Mouse (Mus musculus) cerebellum, postnatal 25 days (tissue): ENCODE results near the gene Prkar2a.

Experiments used
- DNase-seq, 2 experiments: peaks; one replicate each; pipeline ENCODE4 v3.0.0; 2021; ENCODE audit warnings: mixed read lengths in 2 of 2

Prkar2a gene

DNA sequence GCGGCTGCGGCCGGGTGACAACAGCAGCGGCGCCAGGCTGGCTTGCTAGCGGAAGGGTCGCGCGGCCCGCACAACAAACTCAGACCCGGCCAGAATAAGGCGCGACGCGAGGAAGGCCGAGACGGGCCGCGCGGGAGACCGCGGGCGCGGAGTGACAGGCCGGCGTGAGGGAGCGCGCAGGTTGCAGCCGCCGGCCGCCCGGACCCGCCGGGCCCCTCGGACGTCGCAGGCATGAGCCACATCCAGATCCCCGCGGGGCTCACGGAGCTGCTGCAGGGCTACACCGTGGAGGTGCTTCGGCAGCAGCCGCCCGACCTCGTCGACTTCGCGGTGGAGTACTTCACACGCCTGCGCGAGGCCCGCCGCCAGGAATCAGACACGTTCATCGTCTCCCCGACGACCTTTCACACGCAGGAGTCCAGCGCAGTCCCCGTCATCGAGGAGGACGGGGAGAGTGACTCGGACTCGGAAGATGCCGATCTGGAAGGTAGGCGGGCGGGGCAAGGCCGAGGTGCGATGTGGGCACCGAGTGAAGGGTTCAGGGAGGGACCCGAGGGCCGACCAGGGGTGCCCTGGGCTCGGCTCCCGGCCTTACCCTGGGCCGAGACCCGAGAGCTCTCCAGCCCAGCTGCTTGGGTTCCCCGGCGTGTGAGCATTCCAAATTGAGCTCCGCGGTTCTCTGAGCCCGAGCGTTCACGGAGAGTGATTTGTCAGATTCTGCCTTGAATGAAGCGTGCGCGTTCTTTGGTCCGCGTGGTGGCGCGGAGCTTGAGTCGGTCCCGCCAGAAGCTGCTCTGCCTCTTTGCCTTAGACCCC lies 3.3 kb downstream of the Prkar2a start:
- DNase-seq, result peak; percentile 76 to 77

DNA sequence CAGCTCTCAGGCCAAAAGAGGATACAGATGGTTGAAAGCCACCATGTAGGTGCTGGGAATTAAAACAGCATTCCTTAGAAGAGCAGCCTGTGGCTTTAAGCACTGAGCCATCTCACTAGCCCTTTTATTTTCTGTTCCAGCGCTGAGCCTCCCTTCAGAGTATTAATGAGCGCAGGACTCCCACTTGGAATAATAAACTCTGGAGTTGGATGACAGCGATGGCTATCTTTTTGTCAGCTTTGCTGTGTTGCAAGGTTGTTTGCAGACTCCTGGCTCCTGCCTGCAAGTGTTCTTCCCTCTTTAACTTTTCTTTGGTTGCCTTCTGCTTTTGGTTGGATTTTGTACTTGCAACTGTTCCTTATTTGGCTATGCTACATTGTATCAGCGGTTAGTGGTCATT lies 4.8 kb downstream of the Prkar2a start:
- no peak for DNase-seq

DNA sequence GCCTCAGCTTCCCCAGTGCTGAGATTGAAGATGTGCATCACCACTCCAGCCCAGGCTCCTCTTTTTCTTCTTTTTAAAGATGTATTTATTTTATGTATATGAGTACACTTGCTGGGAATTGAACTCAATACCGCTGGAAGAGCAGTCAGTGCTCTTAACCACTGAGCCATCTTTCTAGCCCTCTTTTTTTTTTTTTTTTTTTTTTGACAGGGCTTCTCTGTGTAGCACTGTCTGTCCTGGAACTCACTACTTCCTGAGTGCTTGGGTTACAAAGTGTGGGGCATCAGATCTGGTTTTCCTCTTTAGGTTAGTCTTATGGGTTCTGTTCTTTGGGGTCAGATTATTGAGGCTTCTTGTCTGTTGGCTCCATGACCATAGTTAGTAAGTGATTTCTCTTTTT lies 5.4 kb downstream of the Prkar2a start:
- DNase-seq, result no peak

DNA sequence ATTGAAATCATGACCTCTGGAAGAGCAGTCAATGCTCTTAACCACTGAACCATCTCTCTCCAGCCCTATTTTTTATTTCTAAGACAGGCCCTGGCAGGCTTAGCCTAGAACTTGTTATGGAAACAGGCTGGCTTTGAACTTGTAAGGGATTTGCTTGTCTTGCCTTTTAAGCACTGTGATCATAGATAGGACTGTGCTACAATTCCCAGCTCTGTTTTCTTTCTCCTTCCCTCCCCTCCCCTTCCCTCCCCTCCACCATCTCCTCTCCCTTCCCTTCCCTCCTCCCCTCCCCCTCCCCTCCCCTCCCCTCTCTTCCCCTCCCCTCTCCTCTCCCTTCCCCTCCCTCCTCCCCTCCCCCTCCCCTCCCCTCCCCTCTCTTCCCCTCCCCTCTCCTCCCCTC lies 13.4 kb downstream of the Prkar2a start:
- no peak for DNase-seq

DNA sequence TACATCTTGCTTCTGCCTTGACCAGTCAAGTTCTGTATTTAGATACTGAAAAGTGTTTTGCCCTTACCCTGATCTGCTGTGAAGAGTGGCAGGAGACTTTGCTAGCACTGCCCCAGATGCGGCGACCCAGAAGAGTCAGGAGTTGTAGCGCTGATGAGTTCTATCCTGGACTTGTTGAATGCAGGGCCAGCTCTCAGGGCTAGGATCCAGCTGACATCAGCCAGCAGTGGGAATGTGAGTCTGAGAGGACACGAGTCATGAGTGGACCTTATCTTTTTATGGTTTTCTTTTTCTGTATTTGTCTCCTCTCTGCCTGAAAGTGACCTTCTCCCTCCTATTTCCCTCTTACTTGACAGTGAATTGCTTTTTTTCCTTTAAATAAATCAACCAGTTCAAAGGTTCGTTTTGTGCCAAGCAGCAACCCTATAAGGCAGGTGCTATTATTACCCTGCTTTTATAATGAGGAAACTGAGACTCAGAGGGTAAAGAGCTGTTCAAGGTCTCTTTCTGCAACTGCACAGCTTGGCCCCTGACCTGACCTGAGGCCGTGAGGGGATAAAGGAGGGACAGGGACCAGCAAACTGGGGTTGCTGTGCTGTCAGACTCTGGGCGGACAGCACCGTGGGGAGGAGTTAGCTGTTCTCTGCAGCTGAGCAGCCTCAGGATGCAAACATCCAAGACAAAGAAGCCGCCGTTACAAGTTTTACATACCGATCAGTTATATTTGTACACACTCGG lies 14.4 kb downstream of the Prkar2a start:
- no peak for DNase-seq

DNA sequence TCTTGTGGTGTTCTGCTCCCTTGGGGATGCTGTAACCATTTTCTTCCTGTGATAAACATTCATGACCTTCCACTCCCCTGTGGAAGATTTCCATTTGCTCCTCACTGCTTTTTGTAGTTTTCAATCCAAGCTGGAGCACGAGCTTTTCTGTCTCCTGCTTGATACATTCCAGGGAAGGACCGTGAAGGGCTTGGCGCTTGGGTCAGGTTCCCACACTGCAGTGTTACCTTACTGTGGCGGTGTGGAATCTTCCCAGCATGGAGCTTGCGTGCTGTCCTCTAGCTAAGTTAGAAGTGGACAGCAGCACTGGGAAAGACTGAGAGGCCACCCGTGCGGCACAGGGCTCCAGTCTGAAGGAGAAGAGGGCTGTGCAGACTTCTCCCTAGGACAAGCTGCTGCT lies 15.5 kb downstream of the Prkar2a start:
- DNase-seq, result no peak

DNA sequence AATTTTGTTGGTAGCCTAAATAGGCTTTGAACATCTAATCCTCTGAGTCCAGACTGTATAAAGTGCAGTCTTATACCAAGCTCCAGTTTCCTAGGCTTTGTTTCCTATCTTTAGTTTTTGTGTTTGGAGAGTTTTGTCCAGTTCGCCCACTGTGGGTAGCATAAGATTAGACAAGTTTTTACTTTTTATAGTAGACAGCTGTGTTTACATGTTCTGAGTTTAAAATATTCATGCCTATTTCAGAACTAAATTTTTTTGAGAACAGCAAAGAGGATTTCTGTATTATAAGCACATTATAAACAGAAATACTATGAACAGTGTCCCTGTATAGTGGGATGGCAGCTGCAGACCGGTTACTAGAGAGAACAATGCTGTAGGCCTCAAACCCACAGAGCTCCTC lies 18.1 kb downstream of the Prkar2a start:
- no peak for DNase-seq

DNA sequence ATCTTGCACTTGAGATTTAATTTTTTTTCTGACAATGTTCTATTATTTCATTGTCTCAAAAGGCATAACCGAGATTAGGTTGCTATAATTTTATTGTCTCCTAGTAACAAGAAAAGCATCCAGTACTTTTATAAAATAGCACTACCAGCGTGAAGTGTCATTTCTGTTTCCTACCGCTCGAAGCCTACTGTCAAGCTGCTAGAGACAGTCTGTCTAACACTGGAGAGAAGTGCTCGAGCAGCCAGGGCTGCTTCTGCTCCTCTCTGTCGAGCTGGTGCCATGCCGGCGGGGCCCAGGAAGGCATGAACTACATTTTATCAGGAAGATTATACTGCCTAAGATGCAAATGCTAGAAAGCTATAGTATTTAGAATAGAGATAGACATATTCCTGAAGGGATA lies 19.7 kb downstream of the Prkar2a start:
- DNase-seq, result no peak

DNA sequence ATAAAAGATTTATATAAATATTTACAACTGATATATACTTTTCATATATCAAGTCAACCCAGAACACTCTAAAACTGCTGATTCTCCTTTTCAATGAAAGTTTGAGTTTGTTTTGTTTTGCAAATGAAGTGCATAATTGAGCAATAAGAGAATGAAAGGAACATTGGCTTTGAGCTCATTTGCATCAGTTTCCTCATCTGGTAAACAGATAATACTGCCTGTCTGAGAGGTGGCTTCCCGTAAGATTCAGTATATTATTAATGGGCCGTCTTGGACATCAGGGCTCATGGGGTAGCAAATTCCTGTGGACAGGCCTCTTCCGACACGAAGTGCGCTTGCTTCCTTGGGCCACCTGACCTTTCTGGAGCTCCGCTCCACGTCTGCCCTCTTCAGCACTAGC lies 21.7 kb downstream of the Prkar2a start:
- DNase-seq, result no peak

DNA sequence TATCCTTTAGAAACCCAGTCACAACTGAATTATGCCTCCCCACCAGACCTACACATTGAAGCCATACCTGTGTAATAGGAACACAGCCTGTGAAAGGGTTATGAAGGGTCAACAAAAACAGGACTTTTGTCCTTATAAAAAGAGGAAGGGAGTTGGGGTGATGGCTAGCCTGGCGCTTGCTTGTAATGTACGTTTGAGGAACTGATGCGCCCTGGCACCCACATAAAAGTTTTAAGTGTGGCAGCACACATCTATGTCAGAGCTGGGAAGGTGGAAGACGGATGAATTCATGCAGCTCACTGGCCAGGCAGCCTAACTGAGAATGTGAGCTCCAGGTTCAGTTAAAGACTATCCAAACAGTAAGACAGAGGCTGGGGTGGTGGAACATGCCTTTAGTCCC lies 27.1 kb downstream of the Prkar2a start:
- DNase-seq, result no peak

DNA sequence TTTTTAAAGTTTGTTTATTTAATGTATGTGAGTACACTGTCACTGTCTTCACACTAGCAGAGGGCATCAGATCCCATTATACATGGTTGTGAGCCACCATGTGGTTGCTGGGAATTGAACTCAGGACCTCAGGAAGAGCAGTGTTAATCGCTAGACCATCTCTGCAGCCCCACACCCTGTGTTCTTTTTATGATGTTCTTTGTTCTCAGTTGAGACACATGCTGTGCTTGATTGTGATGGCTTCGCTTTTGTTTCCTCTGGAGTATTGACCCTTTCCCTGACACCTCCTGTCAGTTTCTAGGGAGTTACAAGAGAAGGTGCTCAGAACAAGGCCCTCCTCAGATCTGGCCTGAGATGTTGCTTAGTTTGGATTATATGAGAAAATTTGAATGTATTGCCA lies 34.6 kb downstream of the Prkar2a start:
- no peak for DNase-seq

DNA sequence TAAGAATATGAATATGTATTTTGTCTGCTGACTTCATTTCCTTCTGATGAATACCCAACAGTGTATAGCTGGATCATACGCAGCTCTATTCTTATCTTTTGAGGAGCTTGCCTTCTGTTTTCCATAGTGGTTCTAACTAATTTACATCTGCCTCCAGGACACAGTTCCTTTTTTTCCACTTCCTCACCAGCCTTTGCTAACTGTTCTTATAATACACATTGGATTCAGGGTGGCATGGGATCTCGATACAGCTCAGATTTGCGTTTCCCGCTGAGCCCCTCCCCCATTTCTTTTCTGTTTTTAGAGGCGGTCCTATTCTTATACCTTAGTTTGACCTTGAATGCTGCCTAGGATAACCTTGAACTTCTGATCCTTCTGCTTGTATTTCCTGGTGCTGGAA lies 37.0 kb downstream of the Prkar2a start:
- no peak for DNase-seq

DNA sequence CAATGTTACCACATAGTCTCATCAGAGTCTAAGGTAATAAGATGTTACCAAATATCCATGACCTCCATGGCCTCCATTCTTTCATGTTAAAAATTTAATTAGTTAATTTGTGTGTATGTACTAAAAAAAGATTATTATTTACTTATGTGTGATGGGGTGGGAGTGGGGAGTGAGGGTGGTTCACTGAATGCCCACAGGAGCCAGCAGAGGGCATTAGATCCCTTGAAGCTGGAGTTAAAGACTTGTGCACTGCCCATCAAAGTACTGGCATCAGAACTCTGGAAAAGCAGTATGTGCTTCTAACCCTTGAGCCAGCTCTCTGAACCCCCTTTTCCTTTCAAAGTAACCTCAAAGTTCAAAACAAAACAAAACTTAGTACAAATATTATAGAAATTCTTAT lies 39.9 kb downstream of the Prkar2a start:
- no peak for DNase-seq

DNA sequence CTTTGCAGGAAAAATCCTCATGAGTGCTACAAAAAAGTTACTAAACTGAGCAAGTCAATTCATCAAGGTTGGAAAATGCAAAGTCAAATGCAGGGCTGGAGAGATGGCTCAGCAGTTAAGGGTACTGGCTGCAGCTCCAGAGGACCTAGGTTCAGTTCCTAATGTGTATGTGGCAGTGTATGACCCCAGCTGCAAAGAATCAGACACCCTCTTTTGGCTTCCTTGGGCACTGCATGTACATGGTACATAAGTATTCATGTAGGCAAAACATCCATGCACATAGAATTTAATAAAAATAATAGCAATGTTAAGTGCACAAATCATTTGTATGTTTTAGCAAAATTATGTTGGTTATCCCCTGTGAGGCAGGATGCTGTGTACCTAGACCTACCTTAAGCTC lies 43.3 kb downstream of the Prkar2a start:
- no peak for DNase-seq

DNA sequence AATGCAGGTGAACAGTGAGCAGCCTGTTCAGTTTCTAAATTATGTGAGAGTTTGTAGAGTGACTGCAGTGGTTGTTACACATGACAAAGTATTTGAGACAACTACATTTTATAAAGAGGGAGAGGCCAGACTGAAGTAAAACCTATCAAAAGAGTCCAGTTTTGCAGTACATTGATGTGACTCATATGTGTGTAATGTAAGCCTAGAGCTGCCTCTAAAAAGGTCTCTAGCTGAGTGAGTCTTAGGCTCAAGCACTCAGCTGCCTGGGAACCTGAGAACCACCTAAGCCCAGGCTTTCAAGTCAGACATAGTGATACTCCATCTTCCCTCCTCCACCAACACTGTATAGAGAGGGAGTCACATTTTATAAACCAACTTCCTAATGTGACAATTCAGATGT lies 45.5 kb downstream of the Prkar2a start:
- DNase-seq, result no peak

DNA sequence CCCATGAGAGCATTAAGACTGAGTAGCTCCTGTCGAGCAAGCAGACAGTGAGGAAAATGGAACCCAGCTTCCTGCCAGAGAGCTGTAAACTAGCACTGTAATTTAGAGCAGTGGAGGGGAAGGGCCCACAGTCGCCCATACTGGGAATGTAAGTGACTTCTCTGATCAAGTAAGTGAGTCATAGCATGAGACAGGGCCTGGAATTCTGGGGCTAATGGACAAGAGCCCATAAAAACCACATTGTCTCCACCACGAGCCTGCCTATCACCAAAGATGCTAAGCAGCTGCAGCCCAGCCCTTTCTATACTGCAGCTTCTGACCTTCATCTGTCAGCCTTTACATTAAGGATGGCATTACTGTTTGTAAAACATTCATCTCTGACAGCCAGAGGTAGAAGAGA lies 50.1 kb downstream of the Prkar2a start:
- no peak for DNase-seq

DNA sequence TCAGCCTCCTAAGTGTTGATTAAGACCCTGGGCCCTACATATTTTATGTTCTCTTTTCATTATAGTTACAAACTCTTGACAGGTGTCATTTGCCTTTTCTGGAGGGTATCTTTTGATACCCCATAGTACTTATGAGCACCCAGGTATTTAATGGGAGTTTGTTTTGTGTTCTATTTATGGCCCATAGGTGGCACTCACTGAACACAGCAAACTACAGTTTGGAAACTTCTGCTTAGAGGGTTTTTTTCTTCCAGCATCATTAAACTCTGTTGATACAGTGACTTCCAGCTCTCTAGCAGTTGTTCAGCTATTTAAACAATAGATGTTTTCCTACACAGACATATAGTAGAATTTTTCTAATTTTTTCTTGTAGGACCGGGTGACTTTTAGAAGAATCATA lies 50.9 kb downstream of the Prkar2a start:
- no peak for DNase-seq

DNA sequence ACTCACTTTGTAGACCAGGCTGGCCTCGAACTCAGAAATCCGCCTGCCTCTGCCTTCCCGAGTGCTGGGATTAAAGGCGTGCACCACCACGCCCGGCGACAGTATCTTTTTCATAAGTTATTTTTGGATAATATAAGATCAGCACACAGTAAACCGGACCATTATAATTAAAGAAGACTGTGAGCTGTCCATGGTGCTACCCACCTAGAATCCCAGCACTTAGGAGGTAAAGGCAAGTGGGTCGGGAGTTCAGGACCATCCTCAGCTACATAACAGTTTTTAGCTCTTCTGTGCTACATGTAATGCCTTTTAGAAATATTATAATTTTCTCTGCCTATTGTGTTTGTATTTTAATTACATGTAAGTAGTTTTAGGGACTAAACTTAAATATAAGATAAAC lies 52.9 kb downstream of the Prkar2a start:
- no peak for DNase-seq

DNA sequence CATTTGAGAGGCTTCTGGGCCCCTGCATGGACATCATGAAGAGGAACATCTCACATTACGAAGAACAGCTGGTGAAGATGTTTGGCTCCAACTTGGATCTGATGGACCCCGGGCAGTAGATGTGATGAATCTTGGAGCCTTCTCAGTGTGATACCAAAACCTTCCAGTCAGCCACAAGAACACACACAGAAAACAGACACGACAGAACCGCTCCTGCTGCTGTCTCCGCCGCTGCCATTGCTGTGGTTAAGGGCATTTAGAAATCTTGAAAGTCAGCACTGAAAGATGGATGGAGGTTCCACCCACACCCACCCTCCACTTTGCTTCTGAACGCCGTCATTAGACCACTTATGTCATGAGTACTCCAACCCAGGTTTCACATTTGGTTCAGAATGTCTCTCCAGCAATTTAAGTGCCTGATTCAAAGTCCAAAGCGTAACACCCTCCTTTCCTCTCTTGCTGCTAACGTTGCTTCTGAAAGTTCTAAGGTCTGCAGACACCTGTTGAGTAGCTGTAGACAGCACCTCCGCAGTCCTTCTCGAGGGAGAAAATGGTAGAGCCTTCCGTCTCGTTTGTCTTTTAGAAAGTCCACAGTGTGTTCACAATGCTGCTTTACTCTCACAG lies 57.9 kb downstream of the Prkar2a start:
- DNase-seq, result no peak

DNA sequence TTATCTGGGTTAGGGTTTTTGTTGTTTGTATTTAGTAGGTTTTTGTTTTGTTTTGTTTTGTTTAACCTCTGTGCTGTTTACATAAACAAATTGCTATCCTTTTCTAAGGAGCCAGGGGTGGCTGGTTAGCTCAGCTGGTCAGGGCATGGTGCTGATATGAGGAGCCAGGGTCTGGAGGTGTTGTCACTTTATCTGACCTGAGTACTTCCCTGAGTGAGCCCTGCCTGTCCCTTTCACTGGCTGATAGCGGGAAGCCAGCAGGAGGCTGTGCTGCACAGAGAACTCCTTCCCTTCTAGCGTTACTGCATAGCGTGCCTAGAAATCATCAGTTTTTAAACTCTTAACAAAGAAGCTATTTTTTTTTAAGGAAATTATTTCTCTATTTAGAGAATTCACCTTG lies 58.6 kb downstream of the Prkar2a start:
- no peak for DNase-seq

DNA sequence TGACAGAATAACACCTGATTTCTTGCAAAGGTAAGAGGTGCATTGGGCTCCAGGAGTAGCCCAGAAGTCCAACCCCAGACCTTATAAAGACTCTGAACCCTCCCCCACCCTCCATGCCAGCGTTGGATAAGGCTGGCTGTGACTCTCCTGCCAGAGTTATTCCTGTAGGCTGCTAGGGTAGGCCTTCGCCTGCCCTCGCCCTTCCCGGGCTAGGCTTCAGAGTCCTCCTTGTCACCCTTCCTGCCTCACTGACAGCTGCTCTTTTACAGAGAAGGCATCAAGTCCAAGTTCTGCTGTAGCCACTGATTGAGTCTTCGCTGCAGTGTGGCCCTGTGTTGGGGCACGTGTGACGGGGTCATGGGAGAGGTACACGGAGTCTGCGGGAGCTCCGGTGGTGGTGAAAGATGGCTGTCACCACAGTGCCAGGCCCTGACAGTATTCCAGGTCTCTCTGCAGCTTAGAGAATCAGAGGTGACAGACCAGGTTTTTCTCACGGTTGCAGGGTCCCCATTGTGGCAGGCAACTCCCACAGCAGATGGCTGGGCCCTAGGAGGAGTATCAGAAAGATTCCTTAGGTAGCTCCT lies 59.6 kb downstream of the Prkar2a start:
- DNase-seq, result peak; percentile 27 to 35

DNA sequence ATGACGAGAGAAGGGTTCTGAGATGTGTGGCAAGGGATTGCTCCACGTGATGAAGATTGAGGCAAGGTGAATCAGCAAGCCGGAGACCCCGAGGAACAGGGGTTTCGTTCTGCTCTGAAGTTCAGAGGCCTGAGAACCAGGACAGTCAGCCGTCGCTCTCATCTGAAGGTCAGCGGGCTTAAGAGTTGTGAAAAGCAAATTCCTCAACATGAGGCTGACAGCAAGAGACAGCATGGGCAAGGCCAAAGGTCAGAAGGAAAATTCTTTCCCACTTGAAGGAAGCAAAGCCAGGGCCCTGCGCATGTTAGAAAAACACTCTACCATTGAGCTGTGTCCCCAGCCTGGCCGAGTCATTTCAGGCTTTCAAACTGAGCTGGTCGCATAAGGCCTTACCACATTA lies 61.5 kb downstream of the Prkar2a start:
- no peak for DNase-seq

DNA sequence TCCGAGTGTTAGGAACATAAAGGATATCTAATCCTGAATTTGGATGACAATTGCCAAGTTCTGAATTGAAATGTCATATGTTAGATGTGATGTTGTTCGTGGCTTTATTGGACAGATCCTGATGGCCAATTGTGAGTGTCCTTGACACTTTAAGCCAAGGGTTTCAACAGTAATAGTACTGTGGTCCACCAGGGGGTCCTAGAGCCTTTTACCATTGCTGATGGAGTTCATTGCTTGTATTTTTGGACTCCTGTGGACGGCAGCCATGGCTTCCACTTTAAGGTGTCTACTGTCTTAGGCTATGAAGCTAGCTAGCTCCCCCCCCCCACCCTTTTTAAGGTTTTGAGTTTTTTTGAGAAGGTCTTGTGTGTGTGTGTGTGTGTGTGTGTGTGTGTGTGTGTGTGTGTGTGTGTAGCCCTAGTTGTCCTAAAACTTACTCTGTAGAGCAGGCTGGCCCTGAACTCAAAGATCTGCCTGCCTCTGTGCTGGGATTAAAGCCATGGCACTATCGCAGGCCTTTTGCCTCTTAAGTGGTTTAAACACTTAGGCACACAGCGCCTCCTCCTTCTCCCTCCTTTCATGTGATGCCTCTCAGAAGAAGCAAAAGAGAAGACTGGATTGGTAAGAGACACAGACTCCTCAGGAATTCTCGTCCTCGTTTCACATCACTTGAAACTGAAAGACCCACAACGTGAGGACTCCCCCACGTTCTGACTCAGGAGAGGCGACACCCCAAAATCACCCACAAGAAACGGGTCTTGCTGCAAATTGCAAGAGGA lies 63.2 kb downstream of the Prkar2a start:
- DNase-seq, result no peak
